Mouse (Mus musculus): ENCODE data around the gene Abcg5. TPM values are rescaled to one million over a fixed set of nuclear protein-coding genes. Genes with fewer than 3 reads are reported as not detected.

Gene Abcg5
- total RNA-seq, 1 experiment = 0.27 TPM

DNA sequence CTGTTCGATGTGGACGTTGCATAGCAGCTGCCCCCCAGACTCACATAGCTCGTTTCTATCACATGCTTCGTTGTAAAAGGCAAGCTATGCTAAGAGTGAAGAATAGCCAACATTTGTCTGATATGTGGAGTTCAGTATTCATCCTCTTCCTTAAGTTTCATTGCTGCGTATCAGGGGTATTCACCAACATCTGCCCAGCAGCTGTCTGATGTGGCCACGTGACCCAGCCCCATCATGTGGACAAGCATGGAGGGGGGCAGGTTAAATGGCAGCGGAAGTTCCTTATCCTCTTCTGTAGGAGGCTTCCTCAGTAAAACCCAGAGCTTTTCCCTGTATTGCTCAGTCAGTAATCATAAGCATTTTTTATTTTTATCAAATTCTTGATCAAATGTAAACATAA is 25.0 kb downstream of the Abcg5 start:
- Histone ChIP-seq H3K27ac (ENCODE audit: insufficient read depth, low read depth, low read length, poor library complexity, severe bottlenecking) (no peak overlapping the region), H3K36me3 (ENCODE audit: control insufficient read depth, insufficient read depth, low read length, poor library complexity, severe bottlenecking) (no peaks in the 10 kb centered on the region), H3K9me3 (ENCODE audit: control insufficient read depth, insufficient read depth, low read depth, low read length) (no peaks in the 10 kb centered on the region), H3K4me3 (ENCODE audit: insufficient read depth in 1 of 2, low read depth in 1 of 2, low read length in 2 of 2, poor library complexity in 1 of 2, severe bottlenecking in 1 of 2) (no peak overlapping the region), H3K4me1 (ENCODE audit: control insufficient read depth in 2 of 2, insufficient read depth in 2 of 2, low read length in 2 of 2, poor library complexity in 1 of 2) (peaks cover 0 to 2% of the 10 kb centered on the region in 2 experiments; a peak in 1 of 4 replicates), H3K9ac (ENCODE audit: insufficient read depth, low read depth, low read length, poor library complexity, severe bottlenecking) (no peak overlapping the region)
- DNase-seq (ENCODE audit: low read depth, low spot score) = no peak
- in situ Hi-C loops (cut with MboI; ENCODE audit: low sequenced_read_pairs in 2 of 2, unreplicated experiment in 2 of 2) = no loop called here
- TF ChIP-seq HCFC1 (IDR thresholded peaks at IDR 0.05; ENCODE audit: borderline replicate concordance, insufficient read depth, low read length) (no peak), ZC3H11A (IDR thresholded peaks at IDR 0.05; ENCODE audit: borderline replicate concordance, low read depth, low read length) (no peak), CHD2 (IDR thresholded peaks at IDR 0.05; ENCODE audit: low read depth, low read length) (no peak), ZNF384 (IDR thresholded peaks at IDR 0.05; ENCODE audit: low read depth, low read length) (no peak), MAFK (IDR thresholded peaks at IDR 0.05; ENCODE audit: insufficient read depth, low read depth, low read length) (no peak)

DNA sequence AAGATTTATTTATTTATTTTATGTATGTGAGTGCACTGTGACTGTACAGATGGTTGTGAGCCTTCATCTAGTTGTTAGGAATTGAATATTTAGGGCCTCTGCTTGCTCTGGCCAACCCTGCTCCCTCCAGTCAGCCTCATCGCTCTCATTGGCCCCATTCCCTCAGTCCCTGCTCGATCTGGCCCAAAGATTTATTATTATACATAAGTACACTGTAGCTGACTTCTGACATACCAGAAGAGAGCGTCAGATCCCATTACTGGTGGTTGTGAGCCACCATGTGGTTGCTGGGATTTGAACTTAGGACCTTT is 25.4 kb downstream of the Abcg5 start:
- TF ChIP-seq MAFK (IDR thresholded peaks at IDR 0.05; ENCODE audit: insufficient read depth, low read depth, low read length) (no peak), ZNF384 (IDR thresholded peaks at IDR 0.05; ENCODE audit: low read depth, low read length) (no peak), ZC3H11A (IDR thresholded peaks at IDR 0.05; ENCODE audit: borderline replicate concordance, low read depth, low read length) (no peak), CHD2 (IDR thresholded peaks at IDR 0.05; ENCODE audit: low read depth, low read length) (no peak), HCFC1 (IDR thresholded peaks at IDR 0.05; ENCODE audit: borderline replicate concordance, insufficient read depth, low read length) (no peak)
- no peak overlapping the region for H3K4me3 ChIP-seq (ENCODE audit: insufficient read depth in 1 of 2, low read depth in 1 of 2, low read length in 2 of 2, poor library complexity in 1 of 2, severe bottlenecking in 1 of 2)
- H3K9me3 ChIP-seq (ENCODE audit: control insufficient read depth, insufficient read depth, low read depth, low read length) = no peaks in the 10 kb centered on the region
- no peak overlapping the region for H3K9ac ChIP-seq (ENCODE audit: insufficient read depth, low read depth, low read length, poor library complexity, severe bottlenecking)
- H3K36me3 ChIP-seq (ENCODE audit: control insufficient read depth, insufficient read depth, low read length, poor library complexity, severe bottlenecking) = no peaks in the 10 kb centered on the region
- H3K27ac ChIP-seq (ENCODE audit: insufficient read depth, low read depth, low read length, poor library complexity, severe bottlenecking) = no peak overlapping the region
- in situ Hi-C loops (cut with MboI; ENCODE audit: low sequenced_read_pairs in 2 of 2, unreplicated experiment in 2 of 2) = no loop called here
- H3K4me1 ChIP-seq (ENCODE audit: control insufficient read depth in 2 of 2, insufficient read depth in 2 of 2, low read length in 2 of 2, poor library complexity in 1 of 2) = peaks cover 0 to 2% of the 10 kb centered on the region in 2 experiments; a peak in 1 of 4 replicates
- no peak for DNase-seq (ENCODE audit: low read depth, low spot score)

DNA sequence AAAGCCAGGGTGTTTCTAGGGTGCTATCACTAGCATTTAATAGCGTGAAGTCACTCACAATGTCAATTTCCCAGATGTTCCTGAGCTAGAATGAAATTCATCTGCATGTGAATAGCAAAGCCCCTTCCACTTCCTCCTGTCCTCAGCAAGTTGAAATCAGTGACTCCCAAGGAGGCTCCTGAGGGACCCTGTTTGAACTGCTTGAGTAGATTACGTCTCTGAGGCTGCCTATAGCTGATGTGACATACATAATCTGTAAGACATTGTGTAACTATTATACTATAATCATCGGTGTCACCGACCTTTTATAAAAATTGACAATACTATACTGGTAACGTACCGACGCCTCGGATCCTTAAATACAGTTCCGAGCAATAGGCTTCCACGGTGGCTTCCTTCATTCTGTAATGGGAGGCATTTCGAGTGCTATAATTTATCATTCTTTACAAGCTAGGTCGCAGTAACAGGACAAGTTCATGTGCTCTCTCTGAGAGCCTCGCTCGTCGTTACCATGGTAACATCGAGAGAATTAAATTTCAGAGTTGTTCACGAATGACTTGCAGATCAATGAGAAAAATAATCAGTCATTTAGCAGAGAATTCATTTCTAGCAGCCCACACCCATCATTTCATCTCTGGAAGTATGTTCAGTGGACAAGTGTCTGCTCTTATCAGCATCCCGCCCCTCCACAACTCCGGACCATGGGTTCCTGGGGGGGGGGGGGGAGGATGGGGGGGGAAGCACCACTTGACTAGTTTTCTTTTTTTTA is 26.0 kb downstream of the Abcg5 start:
- no peak for TF ChIP-seq ZNF384 (IDR thresholded peaks at IDR 0.05; ENCODE audit: low read depth, low read length)
- H3K9ac ChIP-seq (ENCODE audit: insufficient read depth, low read depth, low read length, poor library complexity, severe bottlenecking) = no peak overlapping the region
- no peak for DNase-seq (ENCODE audit: low read depth, low spot score)
- no peaks in the 10 kb centered on the region for H3K9me3 ChIP-seq (ENCODE audit: control insufficient read depth, insufficient read depth, low read depth, low read length)
- in situ Hi-C loops (cut with MboI; ENCODE audit: low sequenced_read_pairs in 2 of 2, unreplicated experiment in 2 of 2) = no loop called here
- H3K4me3 ChIP-seq (ENCODE audit: insufficient read depth in 1 of 2, low read depth in 1 of 2, low read length in 2 of 2, poor library complexity in 1 of 2, severe bottlenecking in 1 of 2) = no peak overlapping the region
- peaks cover 0 to 2% of the 10 kb centered on the region in 2 experiments; a peak in 1 of 4 replicates for H3K4me1 ChIP-seq (ENCODE audit: control insufficient read depth in 2 of 2, insufficient read depth in 2 of 2, low read length in 2 of 2, poor library complexity in 1 of 2)
- H3K27ac ChIP-seq (ENCODE audit: insufficient read depth, low read depth, low read length, poor library complexity, severe bottlenecking) = no peak overlapping the region
- no peaks in the 10 kb centered on the region for H3K36me3 ChIP-seq (ENCODE audit: control insufficient read depth, insufficient read depth, low read length, poor library complexity, severe bottlenecking)

DNA sequence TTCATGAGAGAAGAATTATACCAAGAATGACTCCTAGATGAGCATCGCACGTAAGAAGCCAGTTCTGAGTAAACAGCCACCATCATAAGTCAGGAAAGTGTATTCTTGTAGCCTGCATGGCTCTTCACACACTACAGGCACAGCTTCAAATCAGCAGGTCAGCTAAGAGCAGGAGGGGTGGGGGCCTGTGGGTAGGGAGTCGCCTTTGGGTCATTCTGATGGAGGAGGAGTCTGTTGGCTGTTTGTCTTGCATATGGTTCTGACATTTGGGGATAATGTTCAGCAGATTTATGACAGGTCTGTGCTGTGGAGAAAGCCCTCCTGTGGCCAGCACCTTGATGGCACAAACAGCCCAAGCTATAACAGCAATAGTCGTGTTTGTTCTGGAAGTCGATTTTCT is 26.6 kb downstream of the Abcg5 start:
- peaks cover 0 to 2% of the 10 kb centered on the region in 2 experiments; a peak in 1 of 4 replicates for H3K4me1 ChIP-seq (ENCODE audit: control insufficient read depth in 2 of 2, insufficient read depth in 2 of 2, low read length in 2 of 2, poor library complexity in 1 of 2)
- DNase-seq (ENCODE audit: low read depth, low spot score) = no peak
- H3K4me3 ChIP-seq (ENCODE audit: insufficient read depth in 1 of 2, low read depth in 1 of 2, low read length in 2 of 2, poor library complexity in 1 of 2, severe bottlenecking in 1 of 2) = no peak overlapping the region
- no peak for TF ChIP-seq ZNF384 (IDR thresholded peaks at IDR 0.05; ENCODE audit: low read depth, low read length)
- no peak for TF ChIP-seq CHD2 (IDR thresholded peaks at IDR 0.05; ENCODE audit: low read depth, low read length)
- no peak for TF ChIP-seq ZC3H11A (IDR thresholded peaks at IDR 0.05; ENCODE audit: borderline replicate concordance, low read depth, low read length)
- TF ChIP-seq HCFC1 (IDR thresholded peaks at IDR 0.05; ENCODE audit: borderline replicate concordance, insufficient read depth, low read length) = no peak
- no peak for TF ChIP-seq MAFK (IDR thresholded peaks at IDR 0.05; ENCODE audit: insufficient read depth, low read depth, low read length)
- no peak overlapping the region for H3K9ac ChIP-seq (ENCODE audit: insufficient read depth, low read depth, low read length, poor library complexity, severe bottlenecking)
- H3K9me3 ChIP-seq (ENCODE audit: control insufficient read depth, insufficient read depth, low read depth, low read length) = no peaks in the 10 kb centered on the region
- H3K36me3 ChIP-seq (ENCODE audit: control insufficient read depth, insufficient read depth, low read length, poor library complexity, severe bottlenecking) = no peaks in the 10 kb centered on the region
- H3K27ac ChIP-seq (ENCODE audit: insufficient read depth, low read depth, low read length, poor library complexity, severe bottlenecking) = no peak overlapping the region
- in situ Hi-C loops (cut with MboI; ENCODE audit: low sequenced_read_pairs in 2 of 2, unreplicated experiment in 2 of 2) = no loop called here

DNA sequence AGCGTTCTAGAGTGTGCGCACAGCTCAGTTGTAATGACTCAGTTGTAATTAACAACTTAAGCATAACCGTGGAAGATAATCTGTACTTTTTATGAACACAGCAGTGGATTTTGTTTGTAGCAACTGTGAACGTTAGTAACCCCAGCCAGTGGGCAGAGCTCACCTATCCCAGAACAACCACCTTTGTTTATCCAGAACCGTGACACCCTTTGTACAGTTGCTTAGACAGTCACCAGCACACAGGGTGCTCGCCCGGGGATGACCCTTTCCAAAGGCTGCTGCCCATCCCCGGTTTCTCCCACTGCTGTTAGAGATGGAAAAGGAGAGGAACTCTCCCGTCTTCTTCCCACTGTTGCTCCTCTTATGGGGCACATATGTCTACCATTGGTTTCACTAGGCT is 29.3 kb downstream of the Abcg5 start:
- Histone ChIP-seq H3K36me3 (ENCODE audit: control insufficient read depth, insufficient read depth, low read length, poor library complexity, severe bottlenecking) (no peaks in the 10 kb centered on the region), H3K4me1 (ENCODE audit: control insufficient read depth in 2 of 2, insufficient read depth in 2 of 2, low read length in 2 of 2, poor library complexity in 1 of 2) (peaks cover 0 to 2% of the 10 kb centered on the region in 2 experiments; a peak in 1 of 4 replicates), H3K9ac (ENCODE audit: insufficient read depth, low read depth, low read length, poor library complexity, severe bottlenecking) (no peak overlapping the region), H3K4me3 (ENCODE audit: insufficient read depth in 1 of 2, low read depth in 1 of 2, low read length in 2 of 2, poor library complexity in 1 of 2, severe bottlenecking in 1 of 2) (no peak overlapping the region), H3K9me3 (ENCODE audit: control insufficient read depth, insufficient read depth, low read depth, low read length) (no peaks in the 10 kb centered on the region), H3K27ac (ENCODE audit: insufficient read depth, low read depth, low read length, poor library complexity, severe bottlenecking) (no peak overlapping the region)
- in situ Hi-C loops (cut with MboI; ENCODE audit: low sequenced_read_pairs in 2 of 2, unreplicated experiment in 2 of 2) = no loop called here
- TF ChIP-seq CHD2 (IDR thresholded peaks at IDR 0.05; ENCODE audit: low read depth, low read length) (no peak), ZNF384 (IDR thresholded peaks at IDR 0.05; ENCODE audit: low read depth, low read length) (no peak), ZC3H11A (IDR thresholded peaks at IDR 0.05; ENCODE audit: borderline replicate concordance, low read depth, low read length) (no peak), MAFK (IDR thresholded peaks at IDR 0.05; ENCODE audit: insufficient read depth, low read depth, low read length) (no peak), HCFC1 (IDR thresholded peaks at IDR 0.05; ENCODE audit: borderline replicate concordance, insufficient read depth, low read length) (no peak)
- DNase-seq (ENCODE audit: low read depth, low spot score) = no peak

Data from ES-E14 (cell line).